Mouse (Mus musculus) testis, adult 2 months (tissue): ENCODE measurements around the gene Tbcb.

Experiments
- CTCF ChIP-seq: fragments of 200-500 bp; IDR thresholded peaks from 2 replicates; pipeline ENCODE4 v1.5.1; 2012; ENCODE audit warnings: low read depth, mild to moderate bottlenecking, inconsistent platforms, low read length, moderate library complexity; ENCODE audit not compliant: control insufficient read depth, insufficient read depth, insufficient replicate concordance
- POLR2A ChIP-seq: fragments of 200-500 bp; IDR thresholded peaks from 2 replicates; pipeline ENCODE4 v1.6.1; 2012; ENCODE audit warnings: low read depth, mild to moderate bottlenecking, inconsistent platforms, low read length, moderate library complexity; ENCODE audit not compliant: control insufficient read depth

DNA sequence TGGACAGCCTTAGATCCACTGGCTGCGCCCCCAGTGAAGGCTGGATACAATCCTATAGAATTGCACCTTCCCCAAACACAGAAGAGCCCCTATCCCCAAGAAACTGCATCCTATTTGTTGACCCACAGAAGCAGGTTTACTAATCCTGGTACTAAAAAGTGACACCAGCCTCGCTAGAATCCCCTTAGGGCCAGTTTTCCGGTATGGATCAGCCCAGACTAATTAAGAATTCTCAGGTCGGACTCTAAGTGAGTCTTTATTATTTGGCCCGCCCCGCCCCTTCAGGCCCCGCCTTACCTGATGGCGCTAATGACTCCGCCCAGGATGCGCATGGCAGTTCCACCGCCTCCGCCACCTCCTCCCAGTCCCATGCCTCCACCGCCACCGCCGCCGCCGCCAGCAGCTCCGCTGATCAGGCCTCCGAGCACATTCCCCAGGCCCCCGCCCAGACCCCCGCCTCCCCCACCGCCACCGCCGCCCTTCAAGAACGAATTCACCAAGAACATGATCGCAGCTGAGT is 38.4 kb downstream of the Tbcb start:
- peak; percentile 35; the same call in 1 of the 2 replicates for TF ChIP-seq POLR2A
- no peak for TF ChIP-seq CTCF
